Mouse (Mus musculus): ENCODE data around the gene Folh1. TPM values are rescaled to one million over a fixed set of nuclear protein-coding genes. Genes with fewer than 3 reads are reported as not detected.

Gene Folh1
- polyA plus RNA-seq, 1 experiment from 2014 or later = not detected

- Histone ChIP-seq H3K9me3 (ENCODE audit: control insufficient read depth, low read depth, low read length) (no peaks in the 10 kb centered on the region), H3K4me3 (ENCODE audit: low read depth, low read length) (no peak within 1 kb of the TSS), H3K4me2 (replicated peaks; ENCODE audit: low read depth, low read length) (no peak within 1 kb of the TSS), H3K27me3 (ENCODE audit: control insufficient read depth, insufficient read depth, low read length) (no peaks in the 10 kb centered on the region), H3K36me3 (ENCODE audit: control insufficient read depth, insufficient read depth, low read length) (no peaks in the 10 kb centered on the region), H3K9ac (replicated peaks; ENCODE audit: low read depth, low read length) (no peak within 1 kb of the TSS), H3K27ac (ENCODE audit: low read length) (no peak within 1 kb of the TSS), H3K4me1 (ENCODE audit: control insufficient read depth, insufficient read depth, low read length) (no peaks in the 10 kb centered on the region)
- ATAC-seq (ENCODE audit: insufficient number of reproducible peaks, insufficient read depth, low FRiP score, low read depth) = no peak
These were observed 87.7 kb downstream of the Folh1 start, which contains the start of gene Olfr292 for GRCm38 (mm10) chr7:86688030-86688429. Gene Olfr292 (plus strand): TSS chr7:86688330.

Other genes with a start within 250 kb of the Folh1 start
- gene Olfr295, start 192.1 kb downstream of the Folh1 start, polyA plus RNA-seq (2014; fragmentation: Nextera tagmentation; extraction: Ambion mirVana) = not detected in 2 replicates
- not detected in 2 replicates for gene Olfr294, start 159.3 kb downstream of the Folh1 start, polyA plus RNA-seq (2014; fragmentation: Nextera tagmentation; extraction: Ambion mirVana)
- gene Olfr293, start 126.9 kb downstream of the Folh1 start, polyA plus RNA-seq (2014; fragmentation: Nextera tagmentation; extraction: Ambion mirVana) = not detected in 2 replicates
- gene Olfr292, start 87.6 kb downstream of the Folh1 start, polyA plus RNA-seq (2014; fragmentation: Nextera tagmentation; extraction: Ambion mirVana) = not detected in 2 replicates
- not detected in 2 replicates for gene Vmn2r77, start 19.1 kb upstream of the Folh1 start, polyA plus RNA-seq (2014; fragmentation: Nextera tagmentation; extraction: Ambion mirVana)
- not detected in 2 replicates for gene Vmn2r78, start 139.2 kb upstream of the Folh1 start, polyA plus RNA-seq (2014; fragmentation: Nextera tagmentation; extraction: Ambion mirVana)
- gene Vmn2r79, start 220.2 kb upstream of the Folh1 start, polyA plus RNA-seq (2014; fragmentation: Nextera tagmentation; extraction: Ambion mirVana) = not detected in 2 replicates